Mouse (Mus musculus): ENCODE data around the gene Mrto4.

Mrto4 gene

GRCm38 (mm10) chr4:139340835-139341234 lies 11.5 kb downstream of the Mrto4 start:
- no peak for DNase-seq (ENCODE audit: low spot score in 2 of 2)

- DNase-seq (ENCODE audit: low spot score in 2 of 2), result no peak
Measured at GRCm38 (mm10) chr4:139338145-139338544, 14.2 kb downstream of the Mrto4 start.

- peak; percentile 41 to 72 for DNase-seq (ENCODE audit: low spot score in 2 of 2)
Measured at GRCm38 (mm10) chr4:139336822-139337483, 15.4 kb downstream of the Mrto4 start.

- DNase-seq (ENCODE audit: low spot score in 2 of 2), result no peak
Measured at GRCm38 (mm10) chr4:139335507-139335906, 16.9 kb downstream of the Mrto4 start.

GRCm38 (mm10) chr4:139334631-139335295 lies 17.6 kb downstream of the Mrto4 start:
- DNase-seq (ENCODE audit: low spot score in 2 of 2), result no peak

GRCm38 (mm10) chr4:139330605-139331004 lies 21.8 kb downstream of the Mrto4 start:
- DNase-seq (ENCODE audit: low spot score in 2 of 2), result peak in 1 of 2 experiments; percentile 31

GRCm38 (mm10) chr4:139319740-139320139 lies 32.6 kb downstream of the Mrto4 start:
- DNase-seq (ENCODE audit: low spot score in 2 of 2), result no peak

GRCm38 (mm10) chr4:139318449-139318848 lies 33.9 kb downstream of the Mrto4 start:
- no peak for DNase-seq (ENCODE audit: low spot score in 2 of 2)

GRCm38 (mm10) chr4:139312632-139313031 lies 39.7 kb downstream of the Mrto4 start:
- DNase-seq (ENCODE audit: low spot score in 2 of 2), result no peak

- DNase-seq (ENCODE audit: low spot score in 2 of 2), result no peak
Measured at GRCm38 (mm10) chr4:139311707-139312106, 40.7 kb downstream of the Mrto4 start.

GRCm38 (mm10) chr4:139310899-139311701 lies 41.3 kb downstream of the Mrto4 start:
- no peak for DNase-seq (ENCODE audit: low spot score in 2 of 2)

GRCm38 (mm10) chr4:139310171-139310898 lies 42.0 kb downstream of the Mrto4 start, which contains the start of the genes Pqlc2 and Akr7a5:
Pqlc2 (minus strand) TSS chr4:139310708.
Akr7a5 (plus strand) TSS chr4:139310744.
- peak; percentile 98 to 99 for DNase-seq (ENCODE audit: low spot score in 2 of 2)

GRCm38 (mm10) chr4:139309651-139310050 lies 42.7 kb downstream of the Mrto4 start:
- no peak for DNase-seq (ENCODE audit: low spot score in 2 of 2)

GRCm38 (mm10) chr4:139307916-139308315 lies 44.5 kb downstream of the Mrto4 start:
- DNase-seq (ENCODE audit: low spot score in 2 of 2), result no peak

- no peak for DNase-seq (ENCODE audit: low spot score in 2 of 2)
Measured at GRCm38 (mm10) chr4:139305521-139305920, 46.9 kb downstream of the Mrto4 start.

- DNase-seq (ENCODE audit: low spot score in 2 of 2), result no peak
Measured at GRCm38 (mm10) chr4:139302241-139302640, 50.1 kb downstream of the Mrto4 start.

GRCm38 (mm10) chr4:139301780-139302179 lies 50.6 kb downstream of the Mrto4 start:
- DNase-seq (ENCODE audit: low spot score in 2 of 2), result no peak

GRCm38 (mm10) chr4:139298671-139299366 lies 53.6 kb downstream of the Mrto4 start:
- no peak for DNase-seq (ENCODE audit: low spot score in 2 of 2)

GRCm38 (mm10) chr4:139297566-139297965 lies 54.8 kb downstream of the Mrto4 start:
- DNase-seq (ENCODE audit: low spot score in 2 of 2), result peak in 1 of 2 experiments; percentile 73
